Mouse (Mus musculus) megakaryocyte, embryonic 14.5 days (primary cell): ENCODE measurements at regions not wholly inside any gene's neighbourhood (a gene's known extent, or its start where the extent isn't known, plus 50 kb on each side); places are given as distances from the start of the nearest gene placed in this dataset.

Experiments used
- FLI1 ChIP-seq: IDR thresholded peaks from 2 replicates; pipeline ENCODE4 v1.6.1; 2012; ENCODE audit warnings: low read length, inconsistent platforms, mixed read lengths
- GATA1 ChIP-seq: IDR thresholded peaks from 3 replicates; pipeline ENCODE4 v1.6.1; 2012; ENCODE audit warnings: mixed read lengths, low read length, inconsistent platforms, borderline replicate concordance

DNA sequence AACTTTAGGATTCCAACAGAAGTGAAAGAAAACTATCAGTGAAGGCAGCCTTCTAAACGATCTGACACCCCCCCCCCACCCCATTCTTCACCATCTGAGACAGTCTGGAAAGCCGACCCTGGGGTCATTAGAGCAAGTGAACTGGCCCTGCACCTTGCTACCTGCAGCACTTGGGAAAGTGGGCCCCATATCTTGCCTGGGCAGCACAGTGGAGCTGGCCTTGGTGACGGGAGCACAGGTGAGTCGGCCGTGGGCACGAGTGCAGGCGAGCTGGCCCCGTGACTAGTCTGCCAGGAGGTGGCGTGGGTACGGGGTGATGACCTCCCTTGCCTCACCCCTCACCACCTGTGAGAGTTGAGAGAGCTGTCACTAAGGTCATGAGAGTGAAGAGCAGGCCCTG is 110.7 kb upstream of the Abca1 start:
- no peak for TF ChIP-seq GATA1
- no peak for TF ChIP-seq FLI1
